Mouse (Mus musculus) testis, adult 2 months (tissue): ENCODE results near the gene Galnt7. TPM values are rescaled to one million over a fixed set of nuclear protein-coding genes. Genes with fewer than 3 reads are reported as not detected.

Source experiments
- H3K27ac ChIP-seq: fragments of 200-500 bp; 2 replicates; pipeline ENCODE4 v1.5.1; 2012; ENCODE audit warnings: low read depth, low read length; ENCODE audit not compliant: control insufficient read depth, insufficient read depth
- H3K27me3 ChIP-seq: fragments of 200-500 bp; 2 replicates; pipeline ENCODE4 v1.6.1; 2012; ENCODE audit warnings: mild to moderate bottlenecking, low read length, moderate library complexity; ENCODE audit not compliant: control insufficient read depth, insufficient read depth
- H3K36me3 ChIP-seq: fragments of 200-500 bp; 2 replicates; pipeline ENCODE4 v1.6.1; 2012; ENCODE audit warnings: mild to moderate bottlenecking, low read length; ENCODE audit not compliant: control insufficient read depth, insufficient read depth
- H3K4me1 ChIP-seq: fragments of 200-500 bp; 2 replicates; pipeline ENCODE4 v1.6.1; 2012; ENCODE audit warnings: low read length; ENCODE audit not compliant: control insufficient read depth, insufficient read depth
- H3K4me3 ChIP-seq: fragments of 200-500 bp; 2 replicates; pipeline ENCODE4 v1.5.1; 2012; ENCODE audit warnings: low read depth, mild to moderate bottlenecking, low read length, moderate library complexity, mixed read lengths; ENCODE audit not compliant: control insufficient read depth
- CTCF ChIP-seq: fragments of 200-500 bp; IDR thresholded peaks from 2 replicates; pipeline ENCODE4 v1.5.1; 2012; ENCODE audit warnings: low read depth, mild to moderate bottlenecking, inconsistent platforms, low read length, moderate library complexity; ENCODE audit not compliant: control insufficient read depth, insufficient read depth, insufficient replicate concordance
- POLR2A ChIP-seq: fragments of 200-500 bp; IDR thresholded peaks from 2 replicates; pipeline ENCODE4 v1.6.1; 2012; ENCODE audit warnings: low read depth, mild to moderate bottlenecking, inconsistent platforms, low read length, moderate library complexity; ENCODE audit not compliant: control insufficient read depth
- polyA plus RNA-seq: library from polyadenylated mRNA; depleted of rRNA; stranded (reverse); fragments of >200 nt; gene quantifications from 2 replicates; pipeline ENCODE4 v1.2.3, GENCODE M21; 2012

Gene Galnt7
- polyA plus RNA-seq, 1 experiment, result 4.9 TPM

DNA sequence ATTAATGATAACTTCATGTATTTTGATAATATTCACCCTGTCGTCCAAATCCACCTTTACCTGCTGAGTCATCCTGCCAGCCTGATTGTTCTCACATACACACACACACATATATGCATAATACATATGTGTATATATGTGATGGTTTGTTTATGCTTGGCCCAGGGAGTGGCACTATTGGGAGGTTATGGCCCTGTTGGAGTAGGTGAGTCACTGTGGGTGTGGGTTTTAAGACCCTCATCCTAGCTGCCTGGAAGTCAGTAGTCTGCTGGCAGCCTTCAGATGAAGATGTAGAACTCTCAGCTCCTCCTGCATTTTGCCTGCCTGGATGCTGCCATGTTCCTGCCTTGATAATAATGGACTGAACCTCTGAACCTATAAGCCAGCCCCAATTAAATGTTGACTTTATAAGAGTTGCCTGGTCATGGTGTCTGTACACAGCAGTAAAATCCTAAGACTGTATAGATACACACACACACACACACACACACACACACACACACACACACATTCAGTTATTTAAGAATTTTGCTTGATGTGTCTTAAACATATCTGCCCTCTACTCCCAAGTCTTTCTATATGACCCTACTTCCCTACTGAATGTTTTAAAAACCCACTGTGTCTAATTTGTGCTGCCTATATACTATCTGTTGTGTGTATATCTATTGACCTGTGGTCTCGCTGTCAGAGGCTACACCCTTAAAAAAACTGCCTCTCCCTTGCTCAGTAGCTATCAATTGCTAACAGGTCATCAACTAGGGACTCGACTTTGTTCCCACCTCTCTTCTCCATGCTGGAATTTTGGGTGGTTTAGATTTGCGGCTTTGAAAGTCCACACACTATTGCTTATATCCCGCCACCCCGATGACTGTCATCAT is 23.8 kb downstream of the Galnt7 start:
- Histone ChIP-seq H3K36me3 (no peaks in the 10 kb centered on the region), H3K4me3 (no peak overlapping the region), H3K27me3 (no peaks in the 10 kb centered on the region), H3K4me1 (no peaks in the 10 kb centered on the region), H3K27ac (no peak overlapping the region)
- TF ChIP-seq CTCF, result no peak
- no peak for TF ChIP-seq POLR2A

DNA sequence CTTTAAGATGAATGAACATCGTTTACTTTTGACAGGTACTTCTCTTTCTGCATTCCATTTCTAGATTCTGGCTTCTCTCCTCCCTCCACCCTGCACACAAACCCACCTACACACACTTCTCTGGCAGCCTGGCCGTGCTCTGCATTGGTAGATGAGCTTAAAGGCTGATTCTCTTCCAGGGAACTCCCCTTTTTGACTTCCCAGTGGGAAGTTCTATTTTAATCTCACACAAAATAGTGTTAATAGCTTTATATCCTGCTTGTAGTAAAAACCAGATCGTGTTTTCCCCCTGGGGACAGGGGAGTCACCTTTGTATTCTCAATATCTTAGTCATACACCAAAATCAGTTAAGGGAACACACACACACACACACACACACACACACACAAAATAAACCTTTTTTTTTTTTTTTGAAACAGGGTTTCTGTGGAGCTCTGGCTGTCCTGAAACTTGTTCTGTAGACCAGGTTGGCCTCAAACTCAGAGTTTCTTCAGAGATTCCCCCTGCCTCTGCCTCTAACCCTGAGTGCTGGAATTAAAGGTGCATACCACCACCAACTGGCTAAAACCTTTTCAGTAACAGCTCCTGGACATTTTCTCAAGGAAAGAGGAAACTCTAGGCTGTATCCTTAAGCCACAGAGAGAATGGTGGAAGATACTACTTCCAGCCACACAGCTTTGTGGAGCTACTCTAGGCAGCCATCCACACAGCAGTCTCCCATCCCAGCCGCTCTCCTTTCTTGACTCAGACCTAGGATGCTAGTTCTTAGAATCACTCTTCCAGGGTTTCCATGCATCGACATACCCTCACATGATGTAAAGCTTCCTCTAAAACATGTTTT is 24.7 kb downstream of the Galnt7 start:
- Histone ChIP-seq H3K36me3 (no peaks in the 10 kb centered on the region), H3K27me3 (no peaks in the 10 kb centered on the region), H3K4me1 (no peaks in the 10 kb centered on the region), H3K27ac (no peak overlapping the region), H3K4me3 (no peak overlapping the region)
- TF ChIP-seq POLR2A (no peak), CTCF (no peak)

DNA sequence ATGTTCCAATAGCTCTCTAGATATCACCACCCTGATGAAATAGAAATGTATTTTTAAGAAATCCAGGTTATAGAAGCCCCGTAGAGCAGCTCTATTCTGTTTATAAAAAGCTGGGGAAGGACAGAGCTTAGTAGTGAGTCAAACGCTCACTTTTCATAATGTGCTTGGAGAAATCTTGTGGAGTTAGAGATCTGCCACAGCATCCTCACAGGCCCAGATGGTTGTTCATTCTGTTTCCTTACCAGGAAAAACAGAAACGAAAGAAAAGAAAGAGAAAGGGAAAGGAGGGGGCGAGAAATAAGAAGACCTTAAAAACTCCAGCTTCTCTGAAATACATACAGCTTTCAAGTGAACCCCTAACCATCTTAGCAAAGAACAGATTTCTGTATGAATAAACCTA is 28.9 kb downstream of the Galnt7 start:
- no peak for TF ChIP-seq CTCF
- no peak for TF ChIP-seq POLR2A
- Histone ChIP-seq H3K27me3 (no peaks in the 10 kb centered on the region), H3K36me3 (no peaks in the 10 kb centered on the region), H3K4me3 (no peak overlapping the region), H3K27ac (no peak overlapping the region), H3K4me1 (no peaks in the 10 kb centered on the region)

DNA sequence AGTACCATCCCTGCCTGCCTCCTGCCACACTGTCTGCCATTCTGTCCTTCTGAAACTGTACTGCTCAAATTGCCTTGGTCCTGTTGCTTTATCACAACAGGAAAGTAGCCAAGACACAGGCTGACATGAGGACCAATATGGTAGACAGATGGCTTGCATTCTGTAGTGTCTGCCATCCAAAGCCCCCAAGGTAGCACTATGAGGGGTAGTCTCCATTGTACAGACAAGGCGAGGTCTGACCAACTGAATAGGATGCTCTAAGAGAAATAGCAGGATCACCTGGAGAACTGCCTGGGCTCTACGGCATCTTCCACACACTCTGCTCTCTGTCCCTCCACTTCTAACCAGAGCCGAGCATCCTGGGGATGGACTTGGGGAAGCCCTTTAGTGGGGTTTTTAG is 29.8 kb downstream of the Galnt7 start:
- H3K36me3 ChIP-seq, result no peaks in the 10 kb centered on the region
- H3K27me3 ChIP-seq, result no peaks in the 10 kb centered on the region
- H3K27ac ChIP-seq, result no peak overlapping the region
- no peak for TF ChIP-seq POLR2A
- no peak for TF ChIP-seq CTCF
- no peaks in the 10 kb centered on the region for H3K4me1 ChIP-seq
- H3K4me3 ChIP-seq, result no peak overlapping the region

DNA sequence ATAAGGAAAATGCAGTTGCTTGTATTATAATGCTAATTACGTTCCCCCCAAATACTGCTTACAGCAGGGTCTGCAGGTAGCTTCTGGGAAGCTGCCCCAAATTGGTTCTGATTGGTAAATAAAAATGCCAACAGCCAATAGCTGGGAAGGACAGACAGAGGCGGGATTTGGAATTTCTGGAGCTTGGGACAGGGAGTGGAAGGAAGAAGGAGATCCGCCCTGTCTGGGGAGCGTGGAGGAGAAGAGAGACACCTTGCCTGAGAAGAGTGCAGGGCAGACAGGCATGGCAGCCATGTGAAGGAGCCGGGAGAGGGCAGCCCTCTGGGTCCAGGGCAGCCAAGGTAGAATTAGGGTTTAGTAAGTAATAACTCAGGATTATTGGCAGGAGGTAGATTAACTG is 35.9 kb downstream of the Galnt7 start:
- TF ChIP-seq POLR2A (no peak), CTCF (no peak)
- Histone ChIP-seq H3K27me3 (no peaks in the 10 kb centered on the region), H3K4me3 (no peak overlapping the region), H3K4me1 (no peaks in the 10 kb centered on the region; the same call in 1 of the 2 replicates), H3K36me3 (no peaks in the 10 kb centered on the region), H3K27ac (no peak overlapping the region)

DNA sequence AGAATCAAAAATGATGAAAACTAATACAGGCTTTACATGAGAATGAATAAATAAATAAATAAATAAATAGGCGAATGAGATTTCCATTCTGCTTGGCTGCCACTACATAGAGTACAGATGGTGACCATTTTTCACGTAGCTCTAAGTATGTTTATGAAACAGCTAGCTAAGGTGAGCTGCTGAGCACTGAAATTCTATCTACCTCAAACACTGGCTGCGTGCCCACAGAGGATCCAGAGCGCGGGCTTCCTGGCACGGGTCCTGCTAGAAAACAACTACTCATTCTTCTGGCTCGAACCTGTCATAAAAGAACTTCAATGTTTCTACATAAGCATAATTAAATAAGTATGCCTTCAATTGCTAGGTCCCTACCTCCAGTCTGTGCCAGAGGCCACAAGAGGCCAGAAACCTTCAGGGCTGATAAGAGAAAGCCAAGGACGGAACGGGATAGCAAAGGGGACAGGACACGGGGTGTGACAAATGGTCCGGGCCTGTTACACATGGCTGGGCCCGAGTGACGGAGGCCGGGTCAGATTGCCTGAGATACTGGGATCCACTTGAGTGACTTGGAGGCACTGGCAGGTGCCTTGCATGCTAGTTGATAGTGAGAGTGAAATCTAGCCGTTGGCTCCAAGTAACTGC is 37.7 kb downstream of the Galnt7 start:
- H3K4me3 ChIP-seq, result no peak overlapping the region
- H3K27me3 ChIP-seq, result no peaks in the 10 kb centered on the region
- H3K4me1 ChIP-seq, result no peaks in the 10 kb centered on the region; the same call in 1 of the 2 replicates
- no peaks in the 10 kb centered on the region for H3K36me3 ChIP-seq
- no peak overlapping the region for H3K27ac ChIP-seq
- TF ChIP-seq CTCF (no peak), POLR2A (no peak)
